Mouse (Mus musculus) induced T-regulatory cell, adult 2 months (primary cell): ENCODE data around the gene Usp39.
A peak's percentile ranks its signal among the peaks of the same experiment; 100 is the strongest.

ENCODE experiments used
- DNase-seq: peaks from one replicate; pipeline ENCODE4 v3.0.0-alpha.2; 2012; ENCODE audit warnings: low read depth

Gene Usp39

DNA sequence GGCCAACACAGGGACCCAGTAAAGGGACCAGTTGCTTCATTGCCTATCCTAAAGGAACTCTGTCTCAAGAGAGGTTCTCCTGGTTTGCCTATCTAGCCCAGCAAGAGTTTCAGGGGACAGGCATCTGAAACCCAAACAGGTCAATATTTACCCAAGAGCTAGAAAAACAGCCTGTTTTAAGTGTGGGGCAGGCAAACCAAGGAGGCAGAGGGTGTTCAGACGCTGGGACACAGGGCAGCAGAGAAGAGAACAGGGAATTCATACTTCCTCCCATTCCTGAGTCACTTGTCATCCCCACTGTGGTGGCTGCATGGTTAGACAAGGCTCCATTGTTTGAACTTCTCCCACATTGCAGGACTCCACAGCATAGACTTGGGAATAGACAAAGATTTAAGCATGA is 26.6 kb upstream of the Usp39 start:
- DNase-seq, result no peak

DNA sequence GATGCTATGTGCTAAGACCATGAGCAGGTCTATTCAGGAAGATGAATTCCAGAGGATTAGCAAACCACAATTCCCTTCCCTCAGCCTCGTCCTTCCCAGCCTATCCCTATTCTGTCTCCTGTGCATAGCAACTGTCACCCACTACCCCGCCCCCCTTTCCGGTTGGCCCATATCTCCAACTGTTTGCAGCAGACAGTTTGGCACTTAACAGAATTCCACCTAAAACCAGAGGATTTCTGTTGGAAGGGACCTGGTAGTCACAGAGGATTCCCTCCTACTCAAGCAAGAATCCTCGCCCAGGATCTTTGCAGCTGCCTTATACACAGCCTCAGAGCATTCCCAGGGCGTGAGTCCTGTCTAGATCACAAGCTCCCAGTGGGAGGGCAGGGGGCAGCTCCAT is 26.2 kb upstream of the Usp39 start:
- no peak for DNase-seq

DNA sequence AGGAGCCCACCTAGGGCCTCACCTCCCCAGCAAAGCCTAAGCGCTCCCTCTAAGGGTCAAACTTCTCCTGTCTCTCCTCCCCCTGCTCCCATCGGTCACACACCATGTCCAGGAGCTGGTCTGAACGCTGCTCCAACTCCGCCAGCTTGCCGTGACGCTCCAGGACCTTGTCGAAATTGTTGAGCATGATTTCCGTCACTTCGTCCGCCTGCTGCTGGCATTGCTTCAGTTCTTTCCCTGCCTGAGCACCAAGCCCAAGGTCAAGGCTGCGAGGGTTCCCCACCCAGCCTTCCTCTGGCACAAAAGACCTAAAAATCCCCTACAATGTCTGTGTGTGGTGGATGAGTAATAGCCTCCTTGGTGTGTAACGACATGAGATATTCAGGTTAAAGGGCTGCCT is 25.1 kb upstream of the Usp39 start:
- no peak for DNase-seq

DNA sequence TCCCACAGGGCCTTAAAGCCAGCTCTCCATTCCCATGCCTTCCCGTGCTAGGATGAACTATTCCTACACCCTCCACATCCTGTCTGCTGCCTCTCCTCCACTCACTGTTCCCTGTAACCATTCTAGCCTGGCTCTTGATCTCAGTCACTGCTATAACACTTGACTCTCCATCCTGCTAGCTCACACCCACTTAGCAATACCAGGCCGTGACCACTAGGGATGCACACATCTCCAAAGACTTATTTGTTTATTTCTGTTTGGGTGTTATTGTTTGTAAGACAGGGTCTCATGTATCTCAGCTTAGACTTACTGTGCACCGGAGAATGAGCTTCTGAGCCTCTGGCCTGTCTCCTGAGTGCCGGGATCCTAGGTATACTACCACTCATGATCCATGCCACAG is 24.6 kb upstream of the Usp39 start:
- peak; percentile 41 for DNase-seq

DNA sequence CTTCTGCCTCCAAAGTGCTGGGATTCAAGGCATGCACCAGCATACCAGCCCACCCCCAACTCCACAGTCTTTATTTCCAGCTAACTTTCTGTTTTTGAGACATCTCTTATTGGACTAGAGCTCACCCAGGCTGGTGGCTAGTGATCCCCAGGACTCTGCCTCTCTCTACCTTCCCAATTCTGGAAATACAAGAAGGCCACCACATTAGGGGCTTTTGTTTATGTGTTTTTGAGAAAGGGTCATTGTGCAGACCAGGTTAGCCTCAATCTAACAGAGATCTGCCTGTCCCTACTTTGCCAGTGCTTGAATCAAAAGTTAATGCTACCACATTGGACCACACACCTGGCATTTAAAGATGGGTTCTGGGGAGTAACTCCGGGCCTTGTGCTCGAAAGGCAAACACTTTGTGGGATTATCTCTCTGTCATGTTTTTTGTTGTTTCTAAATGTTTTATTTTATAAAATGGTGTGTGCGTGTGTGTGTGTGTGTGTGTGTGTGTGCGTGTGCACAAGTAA is 22.5 kb upstream of the Usp39 start:
- no peak for DNase-seq

DNA sequence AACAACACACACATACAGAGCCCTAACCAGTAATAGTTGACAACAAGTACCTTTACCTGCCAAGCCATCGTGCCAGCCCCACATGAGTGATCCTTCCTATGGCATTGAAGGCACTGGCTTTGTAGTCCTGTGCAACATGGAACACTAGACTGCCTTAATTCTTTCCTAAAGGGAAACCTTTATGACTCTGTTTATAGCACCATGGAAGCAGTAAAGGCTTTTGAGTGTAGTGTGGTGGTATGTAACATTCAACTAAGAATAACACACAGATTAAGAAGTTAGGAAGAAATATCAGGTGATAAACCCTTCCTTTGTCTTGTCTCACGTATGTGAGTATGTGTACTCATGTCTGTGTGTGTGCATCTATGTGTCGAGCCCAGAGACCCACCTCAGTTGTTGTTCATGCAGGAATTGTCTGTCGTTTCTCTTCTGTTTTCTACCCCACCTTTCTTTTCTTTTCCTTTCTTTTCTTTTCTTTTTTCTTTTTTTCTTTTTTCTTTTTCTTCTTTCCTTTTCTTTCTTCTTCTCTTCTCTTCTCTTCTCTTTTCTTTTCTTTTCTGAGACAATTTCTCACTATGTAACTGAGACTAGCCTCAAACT is 22.0 kb upstream of the Usp39 start, which contains the start of gene Rnf181:
Gene Rnf181, minus strand, starts transcription at position 113 of the 600 bp plus-strand sequence.
- no peak for DNase-seq

DNA sequence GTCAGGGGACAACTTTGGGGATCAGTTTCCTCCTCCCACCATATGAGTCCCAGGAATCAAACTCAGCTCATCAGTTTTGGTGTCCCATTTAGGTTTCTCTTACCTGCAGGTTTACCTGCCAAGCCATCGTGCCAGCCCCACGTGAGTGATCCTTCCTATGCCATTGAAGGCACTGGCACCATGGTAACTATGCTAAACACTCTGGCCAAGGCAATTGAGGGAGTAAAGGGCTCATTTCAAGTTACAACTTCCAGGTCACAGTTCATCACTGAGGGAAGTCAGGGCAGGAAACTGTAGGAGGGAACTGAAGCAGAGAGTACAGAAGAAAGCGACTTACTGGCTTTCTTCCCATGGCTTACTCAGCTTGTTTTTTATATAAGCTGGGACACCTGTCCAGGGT is 21.3 kb upstream of the Usp39 start:
- no peak for DNase-seq

DNA sequence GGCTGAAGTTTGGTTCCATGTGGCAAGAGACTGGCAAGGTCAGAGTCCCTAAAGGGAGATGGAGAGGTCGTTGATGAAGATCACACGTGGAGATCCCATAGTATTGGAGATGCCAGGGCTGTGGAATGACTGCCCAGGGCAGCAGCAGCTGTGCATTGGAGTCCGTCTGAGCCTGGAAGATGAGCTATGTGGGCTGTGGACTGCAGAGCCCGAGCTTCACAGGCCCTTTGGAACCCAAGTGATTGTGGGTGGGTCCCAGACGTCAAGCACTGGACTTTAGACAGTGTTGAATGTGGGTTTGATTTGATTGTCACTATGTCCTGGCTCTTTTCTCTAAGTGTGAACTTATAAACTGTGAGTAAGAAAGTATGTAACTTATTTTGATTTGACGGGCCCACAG is 20.0 kb upstream of the Usp39 start:
- DNase-seq, result no peak

DNA sequence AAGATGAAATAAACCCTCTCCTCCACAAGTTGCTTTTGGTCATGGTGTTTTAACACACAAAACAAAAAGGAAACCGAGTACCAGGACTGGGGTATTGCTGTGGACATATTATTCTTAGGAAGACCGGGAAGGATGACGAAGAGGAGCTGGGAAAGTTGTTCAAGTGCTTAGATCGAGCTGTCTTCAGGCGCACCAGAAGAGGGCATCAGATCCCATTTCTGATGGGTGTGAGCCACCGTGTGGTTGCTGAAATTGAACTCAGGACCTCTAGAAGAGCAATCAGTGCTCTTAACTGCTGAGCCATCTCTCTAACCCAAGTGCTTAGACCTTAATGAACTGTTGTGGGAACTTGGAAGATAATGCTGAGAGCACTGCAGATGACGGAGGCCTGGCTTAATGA is 19.0 kb upstream of the Usp39 start:
- DNase-seq, result no peak

DNA sequence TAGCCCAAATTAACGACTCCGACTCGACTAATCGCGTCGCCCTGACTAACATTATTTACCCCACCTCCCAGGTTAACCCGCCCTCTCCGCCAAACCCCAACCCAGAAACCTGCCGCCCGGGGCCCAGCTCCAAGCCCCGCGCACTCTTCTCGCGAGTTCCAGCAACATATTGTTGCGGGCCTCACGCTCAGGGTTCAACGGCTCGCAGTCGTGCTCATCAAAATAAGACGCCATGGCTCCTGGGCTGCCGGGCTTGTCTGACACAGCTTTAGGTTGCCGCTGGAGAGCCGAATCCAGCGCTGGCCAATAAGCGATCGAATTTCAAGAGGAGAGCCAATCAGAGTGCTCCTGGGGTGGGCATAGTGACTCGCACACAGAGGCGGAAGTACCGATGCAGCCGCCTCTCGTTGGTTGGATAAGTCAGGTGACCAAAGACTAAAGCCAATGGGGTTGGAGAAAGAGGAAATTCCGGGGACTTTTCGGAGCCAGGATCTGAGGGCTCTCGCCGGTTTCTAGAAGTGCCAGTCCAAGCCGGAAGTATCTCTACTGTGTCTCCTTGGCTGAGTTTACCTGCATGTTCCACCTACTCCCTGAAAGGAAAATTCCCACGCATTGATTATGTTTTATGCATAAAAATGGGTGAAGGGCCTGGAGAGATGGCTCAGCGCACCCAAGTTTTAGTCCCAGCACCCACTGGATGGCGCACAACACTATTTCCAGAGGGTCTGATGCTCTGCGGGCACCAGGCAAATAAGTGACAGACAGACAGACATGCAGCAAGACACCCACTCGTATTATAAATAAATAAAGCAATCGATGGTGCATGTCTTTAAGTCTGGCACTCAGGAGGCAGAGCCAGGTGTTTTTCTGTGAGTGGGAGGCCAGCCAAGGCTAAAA is 17.4 kb upstream of the Usp39 start:
- DNase-seq, result peak; percentile 98

DNA sequence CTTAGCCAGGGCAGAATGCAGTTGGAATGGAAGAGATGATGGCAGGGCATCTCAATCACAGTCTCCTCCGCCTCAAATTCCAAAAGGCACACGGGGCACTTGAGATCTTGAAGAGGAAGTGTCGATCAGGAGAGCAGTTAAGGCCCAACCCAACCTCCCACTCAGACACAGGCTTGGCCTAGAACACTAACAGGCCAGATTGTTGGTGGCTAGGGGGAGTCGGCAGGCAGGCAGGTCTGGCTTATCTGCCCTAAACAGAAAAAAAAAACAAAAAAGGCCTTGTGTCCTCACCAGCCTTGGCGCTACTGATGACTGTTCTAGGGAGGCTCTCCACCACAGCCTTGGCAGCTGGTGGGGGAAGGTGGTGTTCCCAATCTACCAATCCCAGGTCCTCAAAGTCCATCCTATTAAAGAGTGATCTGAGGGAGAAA is 16.2 kb upstream of the Usp39 start:
- DNase-seq, result no peak

DNA sequence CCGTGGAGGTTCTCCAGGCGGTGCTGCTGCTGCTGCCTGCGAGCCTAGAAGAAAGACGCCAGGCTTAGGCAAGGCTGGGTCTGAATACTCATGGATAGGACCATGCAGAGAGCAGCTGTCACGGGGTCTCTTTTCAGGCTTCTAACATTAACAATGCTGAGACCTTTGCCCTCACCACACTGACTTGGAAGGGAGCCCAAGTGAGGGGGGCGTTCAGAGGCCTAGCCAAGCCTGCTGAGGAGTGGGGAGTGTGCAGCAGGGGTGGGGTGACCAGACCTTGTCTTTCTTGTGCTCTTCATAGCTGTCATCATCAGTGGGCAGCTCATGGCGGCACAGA is 15.6 kb upstream of the Usp39 start:
- no peak for DNase-seq

DNA sequence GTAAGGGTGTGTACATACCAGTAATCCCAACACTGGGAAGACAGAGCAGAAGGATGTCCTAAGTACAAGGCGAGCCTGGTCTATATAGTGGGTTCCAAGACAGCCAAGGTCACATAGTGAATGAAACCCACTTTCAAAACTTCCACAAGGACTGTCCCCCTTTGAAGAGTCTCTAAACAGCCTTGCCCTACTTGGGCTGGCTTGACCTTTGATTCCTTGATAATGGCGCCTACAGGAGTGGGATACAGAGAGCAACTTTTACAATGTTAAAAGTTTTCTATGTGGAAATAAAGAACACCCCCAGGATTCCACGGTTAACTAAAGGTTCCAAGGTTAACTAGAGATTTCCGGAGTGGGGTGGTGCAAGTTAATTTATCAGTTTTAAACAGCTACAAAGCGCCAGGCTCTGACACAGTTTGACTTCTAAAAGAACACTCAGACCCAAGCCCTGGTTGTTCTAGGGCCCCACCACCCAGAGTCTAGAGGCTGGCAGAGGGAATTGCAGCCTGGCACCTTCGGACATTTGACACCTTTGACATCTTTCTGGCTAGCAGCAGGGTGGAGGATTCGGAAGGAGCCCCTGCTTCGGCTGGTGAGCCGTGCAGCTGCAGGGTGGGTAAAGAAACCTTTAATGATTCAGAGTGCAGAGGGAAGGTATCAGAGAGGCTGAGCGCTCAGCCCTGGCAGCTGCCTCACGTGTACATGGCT is 15.1 kb upstream of the Usp39 start:
- no peak for DNase-seq

DNA sequence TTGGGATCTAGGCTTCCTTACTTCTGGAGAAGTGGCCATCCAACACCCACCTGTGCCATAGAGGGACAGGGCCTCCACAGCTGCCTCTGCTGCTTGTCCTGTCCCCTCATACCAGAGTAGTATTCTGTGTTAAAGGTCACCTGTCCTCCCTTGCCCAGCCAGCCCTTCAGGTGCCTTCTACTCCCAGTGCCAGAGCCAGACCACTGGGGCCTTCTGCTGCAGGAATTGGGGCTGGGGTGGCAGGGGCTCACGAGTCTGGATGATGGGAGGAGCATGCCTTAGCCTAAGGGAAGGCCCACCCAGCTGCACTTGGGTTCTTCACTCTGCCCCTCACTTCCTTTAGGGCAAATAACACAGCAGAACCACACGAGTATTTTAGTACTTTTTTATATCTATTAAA is 14.4 kb upstream of the Usp39 start:
- DNase-seq, result no peak

DNA sequence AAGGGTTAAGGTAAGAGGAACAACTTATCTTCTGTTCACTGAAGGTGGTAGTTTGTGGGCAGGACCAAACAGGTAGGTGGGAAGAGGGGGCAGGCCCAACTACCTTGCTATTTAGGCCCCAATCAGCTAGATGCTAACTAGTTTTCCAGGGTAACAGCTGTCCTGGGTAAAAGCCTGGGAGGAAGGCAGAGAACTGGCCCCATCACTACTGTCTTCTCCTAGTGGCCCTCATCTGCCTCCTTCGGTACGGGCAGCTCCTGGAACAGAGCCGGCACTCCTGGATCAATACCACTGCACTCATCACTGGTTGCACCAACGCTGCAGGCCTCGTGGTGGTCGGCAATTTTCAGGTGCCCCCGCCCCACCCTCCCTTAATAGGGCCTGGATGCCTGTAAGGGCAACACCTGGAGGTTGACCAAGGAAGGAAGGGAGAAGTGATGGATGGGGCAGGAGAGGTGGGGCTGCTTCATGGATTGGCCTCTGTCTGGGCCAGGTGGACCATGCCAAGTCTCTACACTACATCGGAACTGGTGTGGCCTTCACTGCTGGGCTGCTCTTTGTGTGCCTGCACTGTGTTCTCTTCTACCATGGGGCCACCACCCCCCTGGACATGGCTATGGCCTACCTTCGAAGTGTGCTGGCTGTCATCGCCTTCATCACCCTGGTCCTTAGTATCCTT is 13.2 kb upstream of the Usp39 start:
- DNase-seq, result no peak

DNA sequence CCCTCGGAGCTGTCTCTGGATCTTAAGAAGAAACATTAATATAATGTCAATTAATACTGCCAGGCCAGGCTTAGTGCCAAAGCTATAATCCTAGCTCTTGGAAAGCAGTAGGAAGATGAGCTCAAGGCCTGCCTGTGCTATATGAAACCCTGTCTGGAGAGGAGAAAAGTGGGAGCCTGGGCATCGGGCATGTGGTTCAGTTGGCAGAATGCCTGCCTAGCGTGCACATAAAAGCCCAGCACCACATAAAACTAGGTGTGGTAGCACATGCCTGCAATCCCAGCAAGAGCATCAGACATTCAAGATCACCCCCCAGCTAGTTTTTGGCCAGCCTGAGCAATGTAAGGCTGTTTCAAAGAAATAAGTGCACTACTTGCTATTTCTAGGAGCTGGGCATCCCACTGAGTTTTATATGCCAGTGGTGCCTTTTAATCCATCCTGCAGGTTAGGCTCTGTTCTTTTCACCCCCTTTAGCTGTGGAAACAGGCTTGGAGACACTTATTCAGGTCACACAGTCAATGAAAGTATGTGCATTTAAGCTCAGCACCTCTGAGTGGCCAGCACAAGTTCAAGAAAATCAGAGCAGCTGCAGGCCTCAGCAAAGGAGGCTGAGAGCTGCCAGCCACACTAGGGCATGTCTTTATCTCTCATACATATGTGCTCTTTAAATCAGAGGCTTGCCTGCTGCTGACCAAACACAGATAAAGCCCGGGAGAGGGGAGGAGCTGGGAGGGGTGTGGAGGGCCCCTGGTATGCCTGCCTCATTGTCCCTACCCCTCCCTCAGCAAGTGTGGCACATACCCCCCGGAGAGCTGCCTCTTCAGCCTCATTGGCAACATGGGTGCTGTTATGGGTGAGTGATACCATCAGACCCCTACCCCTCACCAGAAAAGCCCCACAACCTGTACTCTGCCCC is 12.4 kb upstream of the Usp39 start:
- DNase-seq, result no peak

DNA sequence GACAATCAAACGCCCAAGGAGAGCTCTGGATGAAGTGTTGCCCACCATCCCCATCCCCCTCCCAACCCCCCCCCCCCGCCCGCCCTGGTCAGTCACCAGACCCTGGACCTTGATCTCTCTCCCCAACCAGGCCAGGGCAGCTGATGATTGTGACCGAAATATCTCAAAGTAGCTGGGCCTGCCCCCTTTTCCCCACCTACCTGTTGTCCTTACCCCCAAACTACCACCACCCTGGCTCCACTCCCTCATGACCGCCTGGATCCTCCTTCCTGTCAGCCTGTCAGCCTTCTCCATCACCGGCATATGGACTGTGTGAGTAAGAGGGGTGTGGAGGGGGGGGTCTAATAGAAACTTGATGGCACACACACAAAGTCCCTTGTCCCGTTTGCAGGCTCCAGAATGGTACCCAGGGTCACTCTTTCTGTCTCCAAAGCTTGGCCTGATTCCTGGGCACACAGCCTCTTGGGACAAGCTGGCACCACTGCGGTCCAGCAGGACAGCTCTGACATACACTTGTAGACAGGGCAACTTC is 11.1 kb upstream of the Usp39 start:
- no peak for DNase-seq

DNA sequence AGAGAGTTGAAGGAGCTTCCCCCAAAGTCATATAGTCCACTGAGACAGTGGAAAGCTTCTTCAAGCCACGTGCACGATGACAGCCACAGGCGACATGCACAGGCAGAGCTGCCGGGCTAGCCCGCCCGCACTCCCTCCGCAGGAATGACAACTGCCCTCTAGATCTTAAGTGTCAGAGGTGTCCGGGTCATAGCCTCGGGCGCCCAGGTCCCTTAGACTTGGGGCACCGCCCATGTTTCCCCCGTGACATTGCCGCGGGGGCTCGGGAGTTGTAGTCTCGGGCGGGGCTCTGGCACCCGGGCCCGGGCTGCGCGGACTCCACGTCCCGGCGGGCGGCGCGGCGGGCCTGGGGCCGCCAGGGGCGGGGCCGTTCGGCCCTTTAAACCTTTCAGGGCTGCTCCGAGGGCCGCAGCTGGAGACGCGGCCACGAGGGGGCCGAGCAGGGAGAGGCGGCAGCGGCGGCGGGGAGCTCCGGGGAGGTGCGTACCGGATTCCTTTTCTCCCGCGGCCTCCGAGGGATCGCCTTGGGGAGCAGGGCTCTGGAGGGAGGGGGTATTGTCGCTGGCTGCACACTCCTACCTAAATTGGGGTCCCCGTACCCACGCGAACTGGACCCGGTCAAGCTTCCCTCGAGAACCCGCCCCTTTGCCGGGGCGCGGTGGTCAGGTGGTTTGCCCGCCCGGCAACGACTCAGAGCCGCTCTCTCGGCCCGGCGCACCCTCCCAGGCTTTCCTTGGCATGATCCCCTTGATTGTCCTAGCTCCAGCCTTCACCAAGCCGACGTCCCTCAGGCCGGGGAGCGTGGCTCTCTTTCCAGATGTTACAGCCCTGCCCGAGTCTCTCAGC is 10.3 kb upstream of the Usp39 start, which contains the start of gene Tmem150a:
Gene Tmem150a, plus strand, starts transcription at position 382 of the 846 bp plus-strand sequence.
- peak; percentile 66 for DNase-seq

DNA sequence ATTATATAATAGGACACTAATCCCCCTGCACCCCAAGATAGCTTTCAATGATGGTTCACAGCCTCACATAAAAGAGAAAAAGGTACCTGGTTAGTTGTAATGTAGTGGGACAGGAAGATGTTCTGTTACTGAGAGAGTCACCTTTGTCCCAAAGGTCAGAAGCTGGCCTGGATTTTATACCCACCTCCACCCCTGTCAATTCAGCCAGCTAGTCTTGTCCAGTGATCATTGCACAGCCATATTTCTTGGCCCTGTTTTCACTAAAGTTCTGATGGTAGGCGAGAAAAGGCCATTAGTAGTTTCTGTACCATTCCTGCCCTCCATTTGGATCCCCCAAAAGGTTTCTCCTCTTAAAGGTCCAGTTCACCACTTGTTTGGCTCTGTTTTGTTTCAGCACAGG is 9.0 kb upstream of the Usp39 start:
- no peak for DNase-seq
